Mouse (Mus musculus) stomach, embryonic 16.5 days (tissue): ENCODE results near the gene Atp5mpl. TPM values are rescaled to one million over a fixed set of nuclear protein-coding genes. Genes with fewer than 3 reads are reported as not detected.

Source experiments
- ATAC-seq: fragments of 200-750 bp; cut with Nextera tagmentation; 2 replicates; pipeline ENCODE4 v1.8.0; 2017; ENCODE audit warnings: moderate number of reproducible peaks, moderate TSS enrichment; ENCODE audit not compliant: insufficient read depth, low FRiP score
- H3K27ac ChIP-seq: fragments of 300-500 bp; sonication (generic); 2 replicates; pipeline ENCODE4 v1.5.1; 2014; ENCODE audit warnings: low read length
- H3K27me3 ChIP-seq: fragments of 300-500 bp; sonication (generic); 2 replicates; pipeline ENCODE4 v1.6.1; 2014; ENCODE audit warnings: low read length, control low read depth, mixed read lengths; ENCODE audit not compliant: control insufficient read depth, insufficient read depth
- H3K36me3 ChIP-seq: fragments of 300-500 bp; sonication (generic); 2 replicates; pipeline ENCODE4 v1.6.1; 2014; ENCODE audit warnings: low read length; ENCODE audit not compliant: control insufficient read depth, insufficient read depth
- H3K4me1 ChIP-seq: fragments of 300-500 bp; sonication (generic); 2 replicates; pipeline ENCODE4 v1.6.1; 2014; ENCODE audit warnings: low read length, control low read depth, mixed read lengths; ENCODE audit not compliant: control insufficient read depth, insufficient read depth
- H3K4me2 ChIP-seq: fragments of 300-500 bp; sonication (generic); 2 replicates; pipeline ENCODE4 v1.6.1; 2014; ENCODE audit warnings: low read depth, low read length, mixed read lengths
- H3K4me3 ChIP-seq: fragments of 300-500 bp; sonication (generic); replicated peaks from 2 replicates; pipeline ENCODE4 v1.5.1; 2014; ENCODE audit warnings: mild to moderate bottlenecking, low read length
- H3K9ac ChIP-seq: fragments of 300-500 bp; sonication (generic); 2 replicates; pipeline ENCODE4 v1.6.1; 2014; ENCODE audit warnings: low read length
- H3K9me3 ChIP-seq: fragments of 300-500 bp; sonication (generic); replicated peaks from 2 replicates; pipeline ENCODE4 v1.6.1; 2016; ENCODE audit warnings: low read length, control low read depth; ENCODE audit not compliant: control insufficient read depth
- WGBS: fragments of 180-500 bp; shearing (Covaris S2); extraction: QIAGEN DNeasy Blood & Tissue Kit; methylation state at CpG from one replicate; pipeline ENCODE4 v1.1.7; 2014; 5-methylcytosine and 5-hydroxymethylcytosine counted together
- polyA plus RNA-seq: library from polyadenylated mRNA; unstranded; fragments of >200 nt; fragmentation: Nextera tagmentation; extraction: Ambion mirVana; gene quantifications from 2 replicates; pipeline ENCODE4 v1.2.1, GENCODE M21; 2015

The Atp5mpl gene
- polyA plus RNA-seq = 648 and 711 TPM in 2 replicates

DNA sequence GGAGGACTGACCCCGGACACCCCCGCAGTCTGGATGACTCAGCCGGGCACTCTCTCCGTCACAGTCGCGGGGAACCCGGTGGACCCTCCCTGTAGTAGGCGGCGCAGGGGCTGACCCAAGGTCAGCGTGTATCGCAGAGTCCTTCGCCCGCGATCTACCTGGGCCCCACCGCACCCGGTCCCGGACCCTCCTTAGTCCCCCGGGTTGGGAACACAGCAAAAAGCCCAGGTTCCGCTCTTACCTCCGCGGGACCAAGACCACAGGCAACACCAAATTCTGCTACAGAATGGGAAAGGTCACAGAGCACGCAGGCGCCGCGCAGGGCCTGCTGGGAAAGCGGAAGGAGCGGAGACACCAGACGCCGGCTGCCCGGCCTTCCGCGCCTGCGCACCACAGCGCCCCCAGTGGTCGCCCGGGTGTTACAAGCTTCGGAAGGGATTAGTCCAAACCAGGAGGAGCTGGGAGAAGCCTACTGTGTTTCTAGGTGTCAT, at the start of gene Atp5mpl:
Atp5mpl (minus strand) TSS at position 295 of the 491 bp plus-strand sequence.
- under 1% methylated on average over 37 of the region's 37 CpGs for WGBS
- Histone ChIP-seq H3K4me1 (peaks cover 8% of the 10 kb centered on the region), H3K9me3 (no peaks in the 10 kb centered on the region), H3K4me2 (peak within 1 kb of the TSS; percentile 87), H3K27ac (peak within 1 kb of the TSS; percentile 80), H3K4me3 (peak within 1 kb of the TSS; percentile 86), H3K9ac (peak within 1 kb of the TSS; percentile 96), H3K27me3 (no peaks in the 10 kb centered on the region), H3K36me3 (no peaks in the 10 kb centered on the region)
- peak; percentile 92 for ATAC-seq

DNA sequence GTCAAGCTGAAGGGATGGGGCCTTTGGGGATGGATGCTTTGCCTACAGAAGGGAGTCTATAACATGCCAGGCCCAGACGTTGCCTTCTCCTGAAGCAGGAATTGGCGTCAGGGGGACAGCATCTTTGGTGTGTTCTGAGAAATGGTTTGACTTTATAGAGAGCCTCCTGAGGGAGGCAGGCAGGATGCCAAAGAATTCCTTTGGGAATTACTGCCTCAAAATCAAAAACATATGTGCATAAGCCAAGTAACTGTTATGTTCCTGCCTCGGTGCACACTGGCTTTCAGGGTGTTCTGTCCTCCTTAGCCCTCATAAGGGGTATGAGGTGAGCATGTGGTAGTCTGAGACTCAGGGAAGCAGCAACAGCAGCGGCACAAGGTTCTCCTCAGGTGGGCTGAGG, 49.6 kb upstream of the Atp5mpl start:
- no peak overlapping the region for H3K27ac ChIP-seq
- H3K9ac ChIP-seq = no peak overlapping the region
- 62% methylated on average over 4 of the region's 4 CpGs for WGBS
- no peak overlapping the region for H3K4me3 ChIP-seq
- H3K9me3 ChIP-seq = no peaks in the 10 kb centered on the region
- no peak for ATAC-seq
- no peak overlapping the region for H3K4me2 ChIP-seq
- no peaks in the 10 kb centered on the region for H3K27me3 ChIP-seq
- no peaks in the 10 kb centered on the region for H3K36me3 ChIP-seq
- H3K4me1 ChIP-seq = no peaks in the 10 kb centered on the region

DNA sequence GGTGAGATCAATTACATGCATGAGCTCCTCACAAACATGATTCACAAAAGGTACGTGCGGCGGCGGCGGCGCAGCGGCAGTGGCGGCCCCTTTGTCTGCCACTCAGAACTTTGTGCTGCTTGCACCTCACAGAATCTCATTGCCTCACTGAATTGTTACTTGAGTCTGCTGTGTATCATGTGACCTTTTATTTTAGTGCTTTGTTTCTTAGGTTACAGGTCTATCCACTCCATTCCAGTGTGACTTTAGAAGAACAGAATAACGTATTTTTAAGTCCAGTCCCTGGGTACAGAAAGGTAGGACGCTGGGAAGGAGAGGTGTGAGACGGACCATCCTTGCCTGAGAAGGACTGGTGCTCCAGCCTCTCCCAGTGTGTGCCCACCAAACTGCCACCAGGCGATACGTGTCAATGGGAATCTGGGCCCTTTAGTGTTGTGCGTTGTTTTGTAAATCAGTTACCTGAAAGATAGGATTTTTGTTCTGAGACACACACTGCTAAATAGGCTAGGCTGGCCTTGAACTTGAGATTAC, 46.6 kb upstream of the Atp5mpl start:
- no peaks in the 10 kb centered on the region for H3K27me3 ChIP-seq
- H3K4me3 ChIP-seq = no peak overlapping the region
- ATAC-seq = no peak
- H3K27ac ChIP-seq = no peak overlapping the region
- H3K9ac ChIP-seq = no peak overlapping the region
- no peaks in the 10 kb centered on the region for H3K4me1 ChIP-seq
- 42% methylated on average over 14 of the region's 14 CpGs for WGBS
- no peaks in the 10 kb centered on the region for H3K36me3 ChIP-seq
- no peaks in the 10 kb centered on the region for H3K9me3 ChIP-seq
- no peak overlapping the region for H3K4me2 ChIP-seq

DNA sequence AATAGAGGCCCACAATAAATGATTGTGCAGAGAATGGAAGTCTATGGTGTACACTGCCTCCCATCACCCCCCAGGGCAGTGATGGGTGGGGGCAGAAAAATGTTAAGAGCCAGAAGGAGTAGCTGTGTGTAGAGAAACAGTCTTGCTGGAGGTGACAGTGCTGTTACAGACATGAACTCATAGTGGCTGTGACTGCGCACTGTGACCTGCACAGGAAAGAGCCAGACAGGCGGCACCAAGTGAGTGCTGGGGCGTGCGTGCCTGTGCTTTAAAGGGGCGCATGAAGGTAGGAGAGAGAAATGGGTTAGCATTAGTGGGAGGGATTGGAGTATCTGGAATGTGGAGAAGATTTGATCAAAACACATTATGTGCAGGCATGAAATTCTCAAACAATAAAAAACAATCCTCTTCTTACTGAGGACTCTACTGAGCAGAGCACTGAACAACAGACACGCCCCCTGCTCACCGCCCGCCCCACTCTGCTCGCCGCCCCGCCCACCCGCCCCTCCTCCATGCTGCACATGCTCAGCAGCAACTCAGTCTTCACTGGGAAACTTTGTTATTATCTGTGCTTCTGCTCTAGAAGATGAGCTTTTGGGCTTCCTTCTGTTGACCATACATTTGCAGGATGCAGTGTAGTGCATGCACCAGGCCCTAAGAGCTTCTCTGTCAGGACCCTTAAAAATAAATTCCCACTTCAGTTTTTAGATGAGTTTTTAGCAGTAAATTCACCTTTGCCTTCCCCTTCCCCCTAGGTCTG, 45.9 kb upstream of the Atp5mpl start:
- Histone ChIP-seq H3K9me3 (no peaks in the 10 kb centered on the region), H3K27ac (no peak overlapping the region), H3K4me3 (no peak overlapping the region), H3K4me2 (no peak overlapping the region), H3K27me3 (no peaks in the 10 kb centered on the region), H3K36me3 (no peaks in the 10 kb centered on the region), H3K4me1 (no peaks in the 10 kb centered on the region), H3K9ac (no peak overlapping the region)
- 52% methylated on average over 9 of the region's 12 CpGs for WGBS
- no peak for ATAC-seq

DNA sequence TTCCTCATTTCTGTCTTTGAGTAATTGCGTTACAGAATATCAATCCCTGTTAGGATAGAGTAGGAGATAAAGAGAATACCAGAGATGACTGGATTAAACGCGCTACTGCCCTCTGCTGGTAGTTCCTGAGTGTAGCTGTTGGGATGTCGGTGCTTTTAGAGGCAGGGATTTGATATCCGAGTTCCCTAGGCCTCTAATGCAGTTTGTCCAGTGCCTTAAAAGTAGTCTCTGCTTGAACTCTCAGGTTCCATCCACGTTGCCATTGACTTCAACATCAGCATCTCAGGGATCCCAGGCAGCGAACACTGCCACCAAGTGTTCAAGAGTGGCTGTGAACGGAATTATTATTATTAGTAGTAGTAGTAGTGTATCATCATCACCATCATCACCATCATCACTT, 34.4 kb upstream of the Atp5mpl start:
- no peak for ATAC-seq
- Histone ChIP-seq H3K4me1 (no peaks in the 10 kb centered on the region), H3K4me3 (no peak overlapping the region), H3K27ac (no peak overlapping the region), H3K27me3 (no peaks in the 10 kb centered on the region), H3K9me3 (0 out of 2 replicates have a peak, but pooled peaks cover under 1% of the 10 kb centered on the region), H3K9ac (no peak overlapping the region), H3K36me3 (no peaks in the 10 kb centered on the region), H3K4me2 (no peak overlapping the region)
- 21% methylated on average over 8 of the region's 8 CpGs for WGBS

DNA sequence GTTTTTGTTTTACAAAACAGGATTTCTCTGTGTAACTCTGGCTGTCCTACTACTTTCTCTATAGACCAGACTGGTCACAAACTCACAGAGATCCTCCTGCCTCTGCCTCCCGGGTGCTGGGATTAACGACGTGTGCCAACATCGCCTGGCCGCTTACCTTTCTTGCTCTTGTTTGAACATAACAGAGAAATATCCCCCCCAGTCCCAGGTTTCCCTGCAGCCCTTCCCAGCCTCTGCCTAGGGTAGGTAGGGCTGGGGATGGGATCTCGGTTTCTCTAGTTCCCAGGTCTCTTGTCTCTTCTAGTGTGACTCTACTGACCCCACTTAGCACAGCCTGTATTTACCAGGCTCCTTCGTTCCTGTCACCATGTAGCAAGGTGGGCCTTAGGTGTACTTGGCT, 33.0 kb upstream of the Atp5mpl start:
- Histone ChIP-seq H3K4me1 (no peaks in the 10 kb centered on the region), H3K4me2 (no peak overlapping the region), H3K4me3 (no peak overlapping the region), H3K36me3 (no peaks in the 10 kb centered on the region), H3K9ac (no peak overlapping the region), H3K9me3 (0 out of 2 replicates have a peak, but pooled peaks cover 4% of the 10 kb centered on the region), H3K27ac (no peak overlapping the region), H3K27me3 (no peaks in the 10 kb centered on the region)
- no peak for ATAC-seq
- 90% methylated on average over 7 of the region's 7 CpGs for WGBS

DNA sequence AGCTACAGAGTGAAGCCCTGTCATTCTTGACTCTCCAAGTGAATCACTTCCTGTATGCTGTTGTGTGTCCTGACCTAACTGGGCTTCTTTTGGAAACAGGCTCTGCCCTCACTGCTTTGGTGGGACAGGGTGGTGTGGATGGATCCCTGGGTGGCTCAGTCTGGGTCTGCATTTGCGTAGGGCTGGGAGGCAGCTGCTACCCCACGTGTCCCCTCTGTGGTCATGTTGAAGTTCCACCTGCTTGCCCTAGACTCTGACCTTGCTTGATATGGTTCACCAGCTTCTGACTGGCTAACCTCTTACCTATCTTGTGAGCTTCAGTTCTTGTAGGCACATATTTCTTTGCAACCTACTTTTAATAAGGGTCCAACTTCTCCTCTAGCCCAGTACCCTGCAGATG, 28.4 kb upstream of the Atp5mpl start:
- Histone ChIP-seq H3K4me3 (no peak overlapping the region), H3K27me3 (no peaks in the 10 kb centered on the region), H3K36me3 (no peaks in the 10 kb centered on the region), H3K27ac (no peak overlapping the region), H3K4me1 (no peaks in the 10 kb centered on the region), H3K4me2 (no peak overlapping the region), H3K9ac (no peak overlapping the region), H3K9me3 (0 out of 2 replicates have a peak, but pooled peaks cover 4% of the 10 kb centered on the region)
- ATAC-seq = no peak
- 91% methylated on average over 2 of the region's 2 CpGs for WGBS

DNA sequence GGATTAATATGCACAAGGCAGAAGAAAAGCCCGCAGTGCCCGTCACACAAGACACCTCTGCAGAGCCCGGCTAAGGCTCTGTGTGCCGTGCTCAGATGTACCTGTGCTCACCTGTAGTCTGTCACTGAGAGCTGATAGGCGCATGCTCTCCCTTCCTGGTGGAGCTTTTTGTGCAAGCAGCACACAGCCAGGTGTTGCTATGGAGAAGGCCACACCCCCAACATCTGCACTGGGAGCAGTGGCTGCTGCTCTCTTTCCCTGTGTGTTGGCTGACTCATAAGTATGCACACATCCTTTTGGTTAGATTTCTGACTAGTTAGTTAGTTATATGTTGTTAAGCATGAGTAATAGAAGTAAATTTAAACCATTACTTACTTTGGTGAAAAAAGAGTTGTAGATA, 25.8 kb upstream of the Atp5mpl start:
- WGBS = 83% methylated on average over 5 of the region's 5 CpGs
- no peak overlapping the region for H3K27ac ChIP-seq
- ATAC-seq = no peak

DNA sequence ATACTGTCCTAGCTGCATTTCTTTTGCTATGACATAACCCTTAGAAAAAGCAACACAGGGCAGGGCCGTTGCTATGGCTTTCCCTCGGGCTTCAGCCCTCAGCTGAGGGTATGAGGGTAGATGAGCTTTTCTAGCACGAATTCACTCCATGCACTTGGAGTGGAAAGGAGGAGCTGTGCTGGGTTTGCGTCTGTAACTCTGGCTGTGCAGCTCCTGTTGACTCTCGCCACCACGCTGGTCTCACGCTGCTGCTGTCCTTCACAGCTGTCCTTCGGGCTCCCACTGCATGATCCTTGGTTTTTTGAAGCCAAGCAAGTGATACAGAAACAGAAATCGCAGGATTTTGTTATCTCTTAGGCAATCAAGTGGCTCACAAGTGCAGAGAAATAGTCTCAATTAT, 20.0 kb upstream of the Atp5mpl start:
- no peak for ATAC-seq
- WGBS = 44% methylated on average over 9 of the region's 9 CpGs
- Histone ChIP-seq H3K9me3 (no peaks in the 10 kb centered on the region), H3K9ac (no peak overlapping the region), H3K4me2 (no peak overlapping the region), H3K4me3 (no peak overlapping the region), H3K4me1 (0 out of 2 replicates have a peak, but pooled peaks cover 2% of the 10 kb centered on the region), H3K36me3 (no peaks in the 10 kb centered on the region), H3K27ac (no peak overlapping the region), H3K27me3 (no peaks in the 10 kb centered on the region)

More for the DNA sequence above, 25.8 kb upstream of the Atp5mpl start:
- Histone ChIP-seq H3K9ac (no peak overlapping the region), H3K36me3 (no peaks in the 10 kb centered on the region), H3K4me1 (no peaks in the 10 kb centered on the region), H3K4me3 (no peak overlapping the region), H3K27me3 (no peaks in the 10 kb centered on the region), H3K4me2 (no peak overlapping the region), H3K9me3 (0 out of 2 replicates have a peak, but pooled peaks cover 4% of the 10 kb centered on the region)
